Mouse (Mus musculus) heart, embryonic 10.5 days (tissue): Measurements from ENCODE around the gene 4930469K13Rik. TPM values are rescaled to one million over a fixed set of nuclear protein-coding genes. Genes with fewer than 3 reads are reported as not detected.
A peak's percentile ranks its signal among the peaks of the same experiment; 100 is the strongest.

Experiments used
- DNase-seq: peaks from one replicate; pipeline ENCODE4 v3.0.0-alpha.2; 2017; ENCODE audit warnings: low spot score
- H3K27ac ChIP-seq: fragments of 300-500 bp; sonication (generic); 2 replicates; pipeline ENCODE4 v1.5.1; 2016; ENCODE audit warnings: mild to moderate bottlenecking
- H3K27me3 ChIP-seq: fragments of 300-500 bp; sonication (generic); 2 replicates; pipeline ENCODE4 v1.6.1; 2016; ENCODE audit warnings: mild to moderate bottlenecking; ENCODE audit not compliant: poor library complexity, insufficient read depth, severe bottlenecking
- H3K36me3 ChIP-seq: fragments of 300-500 bp; sonication (generic); 2 replicates; pipeline ENCODE4 v1.6.1; 2016; ENCODE audit warnings: mild to moderate bottlenecking, moderate library complexity
- H3K4me1 ChIP-seq: fragments of 300-500 bp; sonication (generic); 2 replicates; pipeline ENCODE4 v1.6.1; 2016; ENCODE audit warnings: mild to moderate bottlenecking
- H3K4me3 ChIP-seq: fragments of 300-500 bp; sonication (generic); 2 replicates; pipeline ENCODE4 v1.5.1; 2016; ENCODE audit warnings: mild to moderate bottlenecking, moderate library complexity
- H3K9me3 ChIP-seq: fragments of 300-500 bp; sonication (generic); 2 replicates; pipeline ENCODE4 v1.6.1; 2016; ENCODE audit warnings: mild to moderate bottlenecking, moderate library complexity
- WGBS: fragments of 180-500 bp; shearing (Covaris S2); methylation state at CpG from one replicate; pipeline ENCODE4 v1.1.7; 2016; 5-methylcytosine and 5-hydroxymethylcytosine counted together
- polyA plus RNA-seq: library from polyadenylated mRNA; unstranded; fragments of >200 nt; fragmentation: Nextera tagmentation; extraction: Ambion mirVana; gene quantifications from 2 replicates; pipeline ENCODE4 v1.2.1, GENCODE M21; 2016

The 4930469K13Rik gene
- polyA plus RNA-seq, 1 experiment from 2014 or later = not detected

DNA sequence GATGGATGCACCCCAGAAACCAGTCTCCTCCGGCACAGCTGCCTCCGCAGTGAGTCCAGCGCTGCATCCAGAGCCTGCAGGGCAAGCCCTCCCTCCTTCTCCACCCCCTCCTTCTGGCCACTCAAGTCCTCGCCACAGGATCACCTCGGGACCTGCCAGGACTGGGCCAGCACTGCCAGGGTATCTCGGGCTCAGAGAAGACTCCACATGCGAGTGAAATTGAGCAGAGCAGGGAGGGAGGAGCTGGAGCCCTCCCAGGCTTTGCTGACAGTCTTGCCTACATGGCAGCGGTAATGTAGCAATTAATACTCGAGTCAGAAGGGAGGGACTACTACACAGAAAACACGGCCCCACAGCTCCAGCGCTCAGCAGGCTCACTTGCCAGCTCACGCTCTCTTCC is 105.4 kb downstream of the 4930469K13Rik start, which contains the start of gene Kcnip1:
Kcnip1 (minus strand) TSS at position 215 of the 400 bp plus-strand sequence.
- Histone ChIP-seq H3K27ac (0 out of 2 replicates have a peak within 1 kb of the TSS, but pooled peaks have one; percentile 1), H3K4me1 (peaks cover 13% of the 10 kb centered on the region), H3K9me3 (no peaks in the 10 kb centered on the region), H3K4me3 (peak within 1 kb of the TSS; percentile 36; the same call in 1 of the 2 replicates), H3K27me3 (peaks cover 26% of the 10 kb centered on the region; the same call in 1 of the 2 replicates), H3K36me3 (no peaks in the 10 kb centered on the region)
- WGBS = 28% methylated on average over 12 of the region's 12 CpGs
- DNase-seq = no peak

DNA sequence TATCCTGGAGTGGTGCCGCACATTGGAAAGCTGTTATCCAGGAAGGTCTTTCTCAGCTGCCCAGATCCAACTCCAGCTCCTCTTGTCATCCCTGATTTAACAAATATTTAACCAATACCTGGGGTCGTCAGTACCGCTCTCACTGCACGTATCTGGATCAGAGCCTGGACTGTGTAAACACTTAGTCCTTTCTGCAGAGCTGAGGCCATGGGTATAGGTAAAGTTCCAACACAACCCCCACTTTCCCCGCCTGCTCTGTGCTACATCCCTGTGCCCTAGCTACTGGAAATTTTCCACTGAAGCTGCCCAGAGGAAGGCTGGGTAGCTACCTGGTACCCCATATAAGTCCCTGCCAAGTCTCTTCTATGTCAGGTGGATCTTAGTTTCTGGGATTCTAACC is 108.4 kb downstream of the 4930469K13Rik start:
- no peaks in the 10 kb centered on the region for H3K9me3 ChIP-seq
- DNase-seq = no peak
- H3K36me3 ChIP-seq = no peaks in the 10 kb centered on the region
- peaks cover 13% of the 10 kb centered on the region for H3K4me1 ChIP-seq
- 83% methylated on average over 5 of the region's 5 CpGs for WGBS
- H3K27ac ChIP-seq = no peak overlapping the region
- H3K27me3 ChIP-seq = peaks cover 20% of the 10 kb centered on the region; the same call in 1 of the 2 replicates
- no peak overlapping the region for H3K4me3 ChIP-seq

DNA sequence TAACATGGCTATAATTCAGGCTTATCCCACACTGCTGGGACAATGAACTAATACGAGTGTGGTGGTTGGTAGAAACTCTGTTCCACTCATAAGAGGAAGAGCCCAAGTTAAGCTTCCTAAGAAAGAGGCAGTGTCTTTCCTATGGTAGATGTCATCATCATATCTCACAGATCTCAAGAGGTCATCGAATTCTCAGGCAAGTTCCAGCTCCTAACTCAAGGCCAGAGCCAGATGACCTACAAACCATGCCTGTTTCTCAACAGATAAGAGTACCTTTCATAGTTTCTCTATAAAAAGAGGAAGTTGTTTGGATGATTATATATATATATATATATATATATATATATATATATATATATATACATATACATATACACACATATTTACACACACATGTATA is 111.8 kb downstream of the 4930469K13Rik start:
- DNase-seq = no peak
- Histone ChIP-seq H3K4me3 (no peak overlapping the region), H3K27ac (no peak overlapping the region), H3K9me3 (no peaks in the 10 kb centered on the region), H3K36me3 (no peaks in the 10 kb centered on the region), H3K4me1 (no peaks in the 10 kb centered on the region), H3K27me3 (no peaks in the 10 kb centered on the region; the same call in 1 of the 2 replicates)
- WGBS = 80% methylated on average over 2 of the region's 2 CpGs

DNA sequence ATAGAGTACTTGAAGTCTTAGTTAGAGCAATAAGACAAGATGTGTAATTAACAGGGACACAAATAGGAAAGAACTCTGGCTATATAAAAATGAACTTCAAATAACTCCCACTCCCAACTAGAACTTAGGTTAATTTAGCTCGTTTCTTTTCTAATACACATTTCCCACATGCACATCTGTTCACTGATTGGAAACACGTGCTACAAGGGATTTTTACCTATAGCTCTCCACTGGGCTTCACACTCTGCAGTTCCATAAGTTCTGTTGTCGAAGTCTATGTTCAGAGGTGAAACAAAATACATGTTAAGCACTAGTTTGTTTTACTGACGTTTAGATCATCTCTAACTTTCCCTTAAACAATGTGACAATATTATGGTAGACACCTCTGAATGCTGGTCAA is 118.2 kb downstream of the 4930469K13Rik start:
- Histone ChIP-seq H3K27me3 (no peaks in the 10 kb centered on the region), H3K36me3 (no peaks in the 10 kb centered on the region), H3K27ac (no peak overlapping the region), H3K4me3 (no peak overlapping the region), H3K4me1 (no peaks in the 10 kb centered on the region), H3K9me3 (no peaks in the 10 kb centered on the region)
- no peak for DNase-seq
- 68% methylated on average over 4 of the region's 4 CpGs for WGBS

DNA sequence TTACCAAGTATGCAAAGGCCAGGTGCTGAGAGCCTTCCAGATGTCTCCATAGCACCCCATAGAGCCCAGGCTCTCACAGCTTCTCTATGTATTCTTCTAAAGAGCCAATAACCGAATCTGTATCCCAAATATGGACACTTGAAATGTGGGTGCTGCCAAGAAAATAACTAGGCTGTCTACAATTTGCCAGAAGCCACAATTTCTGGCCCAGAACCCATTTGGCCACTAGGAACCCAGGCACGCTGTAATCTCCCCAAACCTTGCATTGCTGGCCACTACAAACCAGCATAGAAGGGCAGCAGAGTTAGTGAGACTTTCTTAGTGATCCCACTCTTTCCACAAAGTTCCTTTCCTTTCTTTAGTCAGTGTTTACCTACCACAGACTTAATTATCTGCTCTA is 123.2 kb downstream of the 4930469K13Rik start:
- WGBS = 79% methylated on average over 2 of the region's 2 CpGs
- no peaks in the 10 kb centered on the region for H3K36me3 ChIP-seq

DNA sequence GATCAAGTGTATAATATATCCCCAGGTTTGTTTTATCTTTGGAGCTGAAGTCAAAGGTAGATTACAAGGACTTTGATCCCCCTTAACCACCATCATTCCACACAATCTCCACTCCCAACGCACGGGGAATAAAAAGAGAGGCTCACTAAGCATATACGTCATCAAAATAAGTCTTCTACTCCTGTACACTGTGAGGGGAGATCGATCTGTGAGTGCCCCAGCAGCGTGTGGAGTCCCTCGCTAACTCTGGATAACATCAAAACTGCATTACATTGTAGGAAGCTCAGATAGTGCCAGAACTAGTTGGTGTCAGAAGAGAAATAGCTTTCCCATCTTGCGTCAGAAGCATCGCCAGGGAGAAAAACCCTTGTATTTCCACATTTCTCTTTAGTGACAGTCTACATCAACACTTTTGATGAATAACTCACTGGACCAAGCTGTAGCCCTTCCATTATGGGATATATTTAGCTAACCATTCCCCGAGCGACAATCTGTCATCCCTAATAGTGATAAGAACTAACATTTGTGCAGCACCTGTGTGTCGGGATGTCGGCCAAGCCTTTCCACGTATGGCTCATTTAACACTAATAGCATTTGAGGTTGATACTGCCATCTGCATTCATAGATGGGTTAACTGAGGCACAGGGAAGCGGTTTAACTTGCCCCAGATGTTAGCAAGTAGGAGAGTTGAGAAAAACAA is 123.9 kb downstream of the 4930469K13Rik start:
- no peak overlapping the region for H3K27ac ChIP-seq
- H3K36me3 ChIP-seq = peaks cover 3% of the 10 kb centered on the region; the same call in 1 of the 2 replicates
- 70% methylated on average over 14 of the region's 14 CpGs for WGBS
- DNase-seq = no peak
- H3K4me1 ChIP-seq = no peaks in the 10 kb centered on the region
- no peaks in the 10 kb centered on the region for H3K9me3 ChIP-seq
- H3K4me3 ChIP-seq = no peak overlapping the region
- no peaks in the 10 kb centered on the region for H3K27me3 ChIP-seq

More for the DNA sequence above, 123.2 kb downstream of the 4930469K13Rik start:
- Histone ChIP-seq H3K4me1 (no peaks in the 10 kb centered on the region), H3K9me3 (no peaks in the 10 kb centered on the region), H3K4me3 (no peak overlapping the region), H3K27ac (no peak overlapping the region), H3K27me3 (no peaks in the 10 kb centered on the region)
- DNase-seq = no peak

DNA sequence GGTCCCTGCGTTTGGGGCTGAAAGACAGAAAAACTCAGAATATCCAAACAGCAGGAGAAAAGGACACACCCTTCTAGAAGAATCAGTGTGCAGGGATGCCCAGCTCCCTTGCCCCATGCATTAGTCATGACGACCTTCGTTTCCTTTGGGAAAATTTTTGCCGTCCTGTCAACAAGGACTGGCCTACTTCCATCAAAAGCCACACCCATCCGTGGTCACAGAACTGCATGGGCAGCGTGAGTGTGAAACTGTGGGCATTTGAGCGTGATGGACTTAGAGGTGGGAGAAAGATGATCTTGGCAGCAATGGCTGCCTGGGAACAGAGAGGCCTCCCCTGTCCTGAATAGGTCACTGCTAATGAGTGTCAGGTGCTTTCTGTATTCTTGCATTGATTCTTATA is 126.2 kb downstream of the 4930469K13Rik start:
- 80% methylated on average over 7 of the region's 7 CpGs for WGBS
- no peak for DNase-seq

DNA sequence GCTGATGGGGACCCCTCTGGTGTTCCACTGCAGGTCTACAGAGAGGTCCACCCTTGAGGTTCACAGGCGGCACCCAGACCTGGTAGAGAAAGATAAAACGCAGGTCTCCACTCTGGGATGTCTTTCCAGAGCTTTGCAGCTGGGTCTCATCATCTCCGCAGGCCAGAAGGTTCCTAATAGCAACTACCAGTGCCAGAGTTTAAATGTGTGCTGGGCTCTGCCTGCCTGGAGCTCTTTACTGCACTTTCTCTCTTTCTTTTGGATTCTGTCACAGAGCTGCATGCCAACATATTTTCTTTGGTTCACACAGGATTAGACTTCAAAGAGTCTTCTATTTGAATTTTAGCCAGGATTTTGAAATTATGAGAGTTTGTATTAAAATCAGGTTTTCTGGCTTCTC is 129.2 kb downstream of the 4930469K13Rik start:
- no peak overlapping the region for H3K4me3 ChIP-seq
- H3K4me1 ChIP-seq = peaks cover 9% of the 10 kb centered on the region
- no peak for DNase-seq
- no peaks in the 10 kb centered on the region for H3K9me3 ChIP-seq
- 72% methylated on average over 3 of the region's 3 CpGs for WGBS
- no peak overlapping the region for H3K27ac ChIP-seq
- H3K36me3 ChIP-seq = peaks cover 6% of the 10 kb centered on the region; the same call in 1 of the 2 replicates
- no peaks in the 10 kb centered on the region for H3K27me3 ChIP-seq

More for the DNA sequence above, 126.2 kb downstream of the 4930469K13Rik start:
- Histone ChIP-seq H3K36me3 (peaks cover 3% of the 10 kb centered on the region; the same call in 1 of the 2 replicates), H3K4me3 (no peak overlapping the region), H3K27ac (no peak overlapping the region), H3K27me3 (no peaks in the 10 kb centered on the region), H3K9me3 (no peaks in the 10 kb centered on the region), H3K4me1 (no peaks in the 10 kb centered on the region)

DNA sequence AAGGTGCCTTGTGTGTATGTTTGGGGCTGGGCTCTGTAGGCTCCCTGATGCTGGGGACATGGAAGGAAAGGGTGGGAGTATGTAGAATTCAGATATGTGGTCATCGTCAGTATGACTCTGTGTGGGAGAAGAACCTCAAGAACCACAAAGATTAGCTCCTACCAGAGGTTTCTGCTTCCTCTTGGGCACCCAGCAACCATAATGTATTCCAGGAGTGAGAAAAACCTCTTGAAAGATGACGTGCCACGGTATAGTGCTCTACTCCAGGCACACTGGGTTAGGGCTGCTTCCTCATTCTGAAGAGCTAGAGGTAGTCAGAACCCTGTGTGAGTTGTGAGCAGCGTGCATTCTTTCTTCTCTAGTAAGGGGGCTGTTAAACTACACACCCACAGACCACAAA is 130.6 kb downstream of the 4930469K13Rik start:
- Histone ChIP-seq H3K27ac (no peak overlapping the region), H3K9me3 (no peaks in the 10 kb centered on the region), H3K4me1 (peaks cover 24% of the 10 kb centered on the region), H3K36me3 (peaks cover 6% of the 10 kb centered on the region; the same call in 1 of the 2 replicates), H3K4me3 (no peak overlapping the region), H3K27me3 (no peaks in the 10 kb centered on the region)
- no peak for DNase-seq
- 74% methylated on average over 4 of the region's 4 CpGs for whole genome bisulfite sequencing

DNA sequence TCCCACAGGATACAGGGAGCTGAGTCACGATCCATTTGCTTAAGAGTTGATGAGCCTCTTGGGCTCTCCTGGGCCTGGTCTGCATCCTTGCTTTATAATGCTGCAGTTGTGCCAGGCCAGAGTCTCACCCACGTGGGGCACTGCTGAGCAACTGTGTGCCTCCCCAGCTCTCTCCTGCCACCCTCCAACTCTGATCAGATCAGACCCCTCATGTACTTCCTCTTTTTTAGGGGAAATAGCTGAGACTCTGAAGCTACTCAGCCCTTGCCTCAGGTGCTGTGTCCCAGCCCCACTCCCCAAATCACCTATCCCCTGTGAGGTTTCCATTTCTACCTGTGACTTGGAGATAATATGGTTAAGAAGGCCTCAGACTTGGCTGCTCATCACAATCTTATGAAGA is 133.0 kb downstream of the 4930469K13Rik start:
- no peak for DNase-seq
- 0 out of 2 replicates have a peak overlapping the region, but pooled peaks have one; percentile 86 for H3K27ac ChIP-seq
- no peak overlapping the region for H3K4me3 ChIP-seq
- peaks cover 29% of the 10 kb centered on the region for H3K4me1 ChIP-seq
- peaks cover 6% of the 10 kb centered on the region; the same call in 1 of the 2 replicates for H3K36me3 ChIP-seq
- H3K27me3 ChIP-seq = no peaks in the 10 kb centered on the region
- no peaks in the 10 kb centered on the region for H3K9me3 ChIP-seq
- 44% methylated on average over 2 of the region's 2 CpGs for WGBS

DNA sequence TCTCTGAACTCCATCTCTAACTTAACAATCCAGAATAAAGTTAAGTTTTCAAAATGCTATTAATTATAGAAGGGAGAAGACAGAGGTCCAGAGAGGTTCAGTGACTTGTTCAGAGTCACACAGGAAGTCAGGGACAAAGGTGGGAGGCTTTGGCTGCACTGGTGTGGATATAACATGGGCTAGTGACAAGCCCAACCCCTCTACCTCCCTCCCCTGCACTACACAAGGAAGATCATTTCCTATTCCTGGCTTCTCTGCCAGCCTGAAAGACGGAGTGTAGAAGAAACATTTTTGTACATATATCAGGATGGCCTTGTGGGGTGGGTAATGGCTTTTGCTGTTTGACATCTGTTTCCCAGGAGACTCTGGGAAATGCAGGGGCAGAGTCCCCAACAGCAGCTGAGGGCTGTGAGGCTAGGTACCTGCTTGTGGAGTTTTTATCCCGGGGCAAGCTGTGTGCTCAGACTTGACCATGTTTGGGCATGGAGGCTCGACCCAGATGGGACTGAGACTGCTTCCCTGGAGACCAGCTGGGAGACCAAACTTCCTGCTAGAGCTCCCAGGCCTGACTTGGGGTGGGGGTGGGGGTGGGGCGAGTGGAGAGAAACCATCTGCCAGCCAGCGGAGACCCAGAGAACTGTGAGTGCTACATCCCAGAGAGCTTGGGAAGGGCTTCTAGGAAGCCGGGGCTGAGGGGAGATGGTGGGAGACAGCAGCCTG is 135.5 kb downstream of the 4930469K13Rik start, which contains the start of gene Kcnmb1:
Kcnmb1 (plus strand) TSS at position 326 of the 720 bp plus-strand sequence.
- H3K4me1 ChIP-seq = peaks cover 29% of the 10 kb centered on the region
- no peaks in the 10 kb centered on the region for H3K9me3 ChIP-seq
- H3K27me3 ChIP-seq = no peaks in the 10 kb centered on the region
- 0 out of 2 replicates have a peak, but pooled peaks cover 3% of the 10 kb centered on the region for H3K36me3 ChIP-seq
- 18% methylated on average over 6 of the region's 6 CpGs for WGBS
- DNase-seq = peak; percentile 91
- H3K27ac ChIP-seq = peak within 1 kb of the TSS; percentile 86
- H3K4me3 ChIP-seq = peak within 1 kb of the TSS; percentile 42

DNA sequence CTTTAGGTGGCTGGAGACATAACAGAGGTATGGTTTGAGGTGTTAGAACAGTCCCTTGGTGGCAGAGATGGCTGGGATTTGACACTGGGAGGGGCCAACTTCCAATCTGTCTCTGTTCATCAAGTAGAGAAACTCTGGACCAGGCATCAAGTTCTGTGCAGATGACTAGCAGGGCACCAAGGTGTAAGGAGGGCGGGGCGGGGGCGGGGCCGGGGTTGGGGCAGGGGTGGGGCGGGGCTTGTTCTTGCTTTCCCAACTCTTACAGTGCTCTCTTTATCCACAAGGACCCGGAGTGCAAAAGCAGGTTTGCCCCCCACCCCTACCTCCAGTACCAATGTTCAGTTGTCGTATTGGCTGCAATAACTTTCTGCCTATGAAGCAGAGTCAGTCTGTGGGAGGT is 136.2 kb downstream of the 4930469K13Rik start:
- 33% methylated on average over 6 of the region's 7 CpGs for WGBS
- peak; percentile 66 for DNase-seq
- Histone ChIP-seq H3K27ac (peak overlapping the region; percentile 86), H3K4me3 (no peak overlapping the region), H3K9me3 (no peaks in the 10 kb centered on the region), H3K36me3 (0 out of 2 replicates have a peak, but pooled peaks cover 3% of the 10 kb centered on the region), H3K27me3 (no peaks in the 10 kb centered on the region), H3K4me1 (peaks cover 29% of the 10 kb centered on the region)

DNA sequence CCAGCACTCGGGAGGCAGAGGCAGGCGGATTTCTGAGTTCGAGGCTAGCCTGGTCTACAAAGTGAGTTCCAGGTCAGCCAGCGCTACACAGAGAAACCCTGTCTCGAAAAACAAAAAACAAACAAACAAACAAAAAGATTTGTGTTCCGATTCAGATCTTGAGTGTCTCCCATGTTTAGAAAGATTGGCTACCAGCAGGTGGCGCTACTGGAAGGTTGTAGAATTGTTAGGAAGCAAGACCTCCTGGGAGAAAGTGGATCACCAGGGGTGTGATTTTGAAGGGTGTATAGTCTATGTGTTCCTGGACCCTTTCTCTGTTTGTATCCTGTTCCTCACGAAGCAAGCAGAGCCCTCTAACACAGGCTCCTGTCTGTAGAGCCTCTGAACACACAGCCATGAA is 139.6 kb downstream of the 4930469K13Rik start:
- peak; percentile 62 for DNase-seq
- WGBS = 69% methylated on average over 8 of the region's 8 CpGs
- H3K27me3 ChIP-seq = 0 out of 2 replicates have a peak, but pooled peaks cover 5% of the 10 kb centered on the region
- no peak overlapping the region for H3K27ac ChIP-seq
- H3K4me1 ChIP-seq = peaks cover 16% of the 10 kb centered on the region
- no peaks in the 10 kb centered on the region for H3K9me3 ChIP-seq
- no peaks in the 10 kb centered on the region for H3K36me3 ChIP-seq
- no peak overlapping the region for H3K4me3 ChIP-seq
